Mouse (Mus musculus) ovary, adult 10 weeks (tissue): Measurements from ENCODE around the gene Pcbp1. TPM values are rescaled to one million over a fixed set of nuclear protein-coding genes. Genes with fewer than 3 reads are reported as not detected.

Experiments used
- polyA plus RNA-seq: library from polyadenylated mRNA; stranded (reverse); fragments of 350-450 nt; fragmentation: Illumina TruSeq; extraction: RNeasy Lipid Tissue Mini Kit (QIAGEN cat#74804); gene quantifications from one replicate; pipeline ENCODE4 v1.2.3, GENCODE M21; 2014

Pcbp1 gene
- polyA plus RNA-seq = 176 TPM

GRCm38 (mm10) chr6:86526032-86526960 lies at the start of gene Pcbp1:
Pcbp1 (minus strand) TSS chr6:86526321.

Other genes starting within 250 kb of the Pcbp1 start
- 149 TPM for gene Fam136a, start 160.7 kb downstream of the Pcbp1 start, polyA plus RNA-seq
- gene Snrpg, start 155.0 kb downstream of the Pcbp1 start, polyA plus RNA-seq = 25.4 TPM
- 256 TPM for gene Pcyox1, start 129.2 kb downstream of the Pcbp1 start, polyA plus RNA-seq
- 128 TPM for gene Tia1, start 122.1 kb downstream of the Pcbp1 start, polyA plus RNA-seq
- gene Gm44790, start 99.7 kb downstream of the Pcbp1 start, polyA plus RNA-seq = not detected
- gene C87436, start 87.9 kb downstream of the Pcbp1 start, polyA plus RNA-seq = 16.4 TPM
- gene Asprv1, start 101.8 kb upstream of the Pcbp1 start, polyA plus RNA-seq = not detected
- gene Mxd1, start 142.8 kb upstream of the Pcbp1 start, polyA plus RNA-seq = 8.9 TPM
- gene Snrnp27, start 158.2 kb upstream of the Pcbp1 start, polyA plus RNA-seq = 173 TPM
- gene Gmcl1, start 207.1 kb upstream of the Pcbp1 start, polyA plus RNA-seq = 55.4 TPM